Mouse (Mus musculus) bone marrow macrophage, adult 2 months (primary cell): Measurements from ENCODE around the gene Ppp1r7. TPM values are rescaled to one million over a fixed set of nuclear protein-coding genes. Genes with fewer than 3 reads are reported as not detected.

ENCODE experiments used
- H3K27ac ChIP-seq: 2 replicates; pipeline ENCODE4 v1.5.1; 2012; ENCODE audit warnings: low read depth, low read length; ENCODE audit not compliant: insufficient read depth
- H3K4me1 ChIP-seq: 2 replicates; pipeline ENCODE4 v1.6.1; 2012; ENCODE audit warnings: low read length; ENCODE audit not compliant: control insufficient read depth, insufficient read depth
- H3K4me3 ChIP-seq: 2 replicates; pipeline ENCODE4 v1.5.1; 2012; ENCODE audit warnings: mild to moderate bottlenecking, low read length, moderate library complexity; ENCODE audit not compliant: insufficient read depth
- CTCF ChIP-seq: IDR thresholded peaks from 2 replicates; pipeline ENCODE4 v1.5.1; 2012; ENCODE audit warnings: low read depth, mild to moderate bottlenecking, low read length, moderate library complexity
- POLR2A ChIP-seq: IDR thresholded peaks from 2 replicates; pipeline ENCODE4 v1.6.1; 2012; ENCODE audit warnings: mild to moderate bottlenecking, low read depth, low read length, borderline replicate concordance
- polyA plus RNA-seq: library from polyadenylated mRNA; stranded (reverse); fragments of >200 nt; gene quantifications from 2 replicates; pipeline ENCODE4 v1.2.4, GENCODE M21; 2012; ENCODE audit not compliant: missing spikeins, insufficient read depth, insufficient read length

The Ppp1r7 gene
- polyA plus RNA-seq, 1 experiment: 29.2 TPM

DNA sequence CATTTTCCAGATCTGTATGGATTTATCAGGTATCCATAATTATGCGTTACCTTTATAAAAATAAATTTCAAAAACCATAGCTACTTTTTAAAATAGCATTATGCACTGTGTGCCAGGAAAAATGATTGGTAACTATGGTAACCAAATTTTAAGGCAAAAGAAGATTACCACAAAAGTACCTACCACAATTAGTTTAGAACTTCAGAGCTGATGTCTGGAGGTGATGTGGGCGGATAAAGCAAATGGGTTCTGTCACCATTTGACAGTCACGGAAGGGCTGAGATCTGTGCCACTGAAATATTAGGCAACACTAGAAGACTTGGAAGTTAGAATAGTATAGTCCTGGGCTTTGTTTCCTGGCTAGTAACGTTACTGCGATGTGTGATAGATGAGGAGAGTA, 4.5 kb downstream of the Ppp1r7 start:
- TF ChIP-seq CTCF: no peak
- TF ChIP-seq POLR2A: no peak
- Histone ChIP-seq H3K27ac (no peak overlapping the region), H3K4me3 (no peak overlapping the region), H3K4me1 (peaks cover 8% of the 10 kb centered on the region)

DNA sequence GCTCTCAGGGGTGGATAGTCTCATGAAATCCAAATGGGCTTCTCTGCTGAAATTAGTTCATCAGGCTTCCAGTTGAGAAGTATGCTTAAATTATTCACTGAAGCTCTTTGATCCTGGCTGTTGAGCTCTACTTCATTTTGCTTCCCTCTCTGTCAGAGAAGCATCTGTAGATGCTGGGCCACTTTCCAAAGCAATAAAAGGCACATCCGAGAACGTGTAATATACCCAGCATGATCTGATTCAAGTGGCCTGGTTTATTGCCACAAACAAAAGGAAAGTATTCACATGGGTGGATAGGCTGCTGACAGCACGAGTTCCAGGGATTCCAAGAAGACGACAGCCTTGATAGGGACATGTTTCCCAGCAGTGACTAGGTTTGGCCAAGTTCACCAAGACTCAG, 7.0 kb downstream of the Ppp1r7 start:
- Histone ChIP-seq H3K4me3 (no peak overlapping the region), H3K4me1 (peaks cover 4% of the 10 kb centered on the region), H3K27ac (no peak overlapping the region)
- TF ChIP-seq CTCF: no peak

DNA sequence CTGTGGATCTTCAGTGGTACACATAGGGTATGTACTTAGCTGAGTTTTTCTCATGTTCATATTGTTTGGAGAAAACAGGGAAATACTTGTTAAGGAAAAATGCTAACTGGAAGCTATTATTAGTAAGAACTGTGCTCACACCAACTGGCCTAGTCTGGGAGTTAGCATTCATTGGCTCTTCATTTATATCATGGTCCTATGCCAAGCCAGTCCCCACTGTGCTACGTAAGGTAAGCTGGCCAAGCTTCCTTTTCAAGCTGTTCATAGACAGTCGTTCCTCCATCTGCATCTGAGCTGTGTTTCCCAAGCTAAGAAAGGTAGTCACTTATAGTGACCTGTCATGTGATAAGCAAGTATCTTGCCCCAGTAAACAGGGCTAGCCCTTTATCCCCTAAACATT, 10.1 kb downstream of the Ppp1r7 start:
- Histone ChIP-seq H3K4me1 (no peaks in the 10 kb centered on the region), H3K27ac (no peak overlapping the region), H3K4me3 (no peak overlapping the region)
- no peak for TF ChIP-seq CTCF
- no peak for TF ChIP-seq POLR2A

DNA sequence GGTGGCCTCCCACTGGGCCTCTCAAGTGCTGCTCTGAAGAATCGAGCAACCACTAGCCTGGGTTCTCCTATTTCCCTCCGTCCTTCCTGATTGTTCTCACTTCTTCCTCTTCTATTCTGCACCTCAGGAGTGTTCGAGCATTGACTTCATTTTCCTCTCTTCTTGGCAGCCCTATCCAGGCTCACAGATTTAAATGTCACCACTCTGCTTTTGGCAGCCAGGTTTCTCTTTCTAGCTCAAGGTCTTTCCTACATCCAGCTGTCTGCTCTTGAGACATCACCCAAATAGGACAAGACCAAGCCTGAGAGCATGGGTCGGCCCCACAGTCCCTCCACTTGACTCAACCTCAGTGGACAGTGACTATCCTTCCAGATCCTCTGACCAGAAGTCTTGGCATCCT, 20.0 kb downstream of the Ppp1r7 start:
- Histone ChIP-seq H3K4me1 (peaks cover 3% of the 10 kb centered on the region), H3K27ac (no peak overlapping the region), H3K4me3 (no peak overlapping the region)
- TF ChIP-seq CTCF (no peak), POLR2A (no peak)

DNA sequence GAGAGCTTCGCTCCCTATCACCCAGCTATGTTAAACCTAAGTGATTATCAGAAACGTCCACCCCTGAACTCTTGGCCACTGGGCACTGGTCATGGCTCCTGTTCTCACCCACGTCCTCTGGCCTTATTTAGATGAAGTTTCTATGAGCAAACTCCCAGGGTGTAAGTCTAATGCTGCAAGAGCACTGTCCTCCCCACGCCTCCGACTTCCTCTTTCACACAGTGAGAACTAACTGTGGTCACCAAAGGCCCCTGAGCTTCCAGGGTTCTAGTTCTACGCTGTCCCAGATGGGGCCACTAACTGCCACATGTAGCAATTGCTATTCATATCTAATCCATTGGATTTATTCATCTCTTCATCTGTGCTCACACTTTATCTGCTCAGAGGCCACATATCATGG, 23.0 kb downstream of the Ppp1r7 start:
- no peak overlapping the region for H3K27ac ChIP-seq
- no peak for TF ChIP-seq POLR2A
- peaks cover 3% of the 10 kb centered on the region for H3K4me1 ChIP-seq
- H3K4me3 ChIP-seq: no peak overlapping the region

DNA sequence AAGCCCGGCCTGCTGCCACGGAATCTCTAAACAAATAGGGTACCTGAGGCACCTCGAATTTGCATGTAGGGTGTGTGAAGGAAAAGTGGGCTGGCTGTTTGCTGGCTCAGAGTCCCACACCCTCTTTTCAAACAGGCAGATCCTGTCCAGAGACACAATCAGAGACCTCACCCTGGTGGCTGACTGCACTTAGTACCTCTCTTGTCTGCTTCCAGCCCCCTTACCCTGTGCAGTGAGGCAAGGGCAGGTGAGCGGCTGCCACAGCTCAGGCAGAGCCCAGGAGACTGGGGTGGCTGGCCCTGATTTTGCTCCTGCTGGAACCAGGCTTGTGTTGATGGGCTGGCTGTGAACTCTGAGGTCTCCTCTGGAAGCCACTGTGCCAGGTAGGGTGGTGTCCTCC, 31.0 kb downstream of the Ppp1r7 start, which contains the start of gene Ano7:
Gene Ano7 (plus strand): TSS at position 266 of the 400 bp plus-strand sequence.
- no peak within 1 kb of the TSS for H3K27ac ChIP-seq
- no peak for TF ChIP-seq CTCF
- no peak for TF ChIP-seq POLR2A

DNA sequence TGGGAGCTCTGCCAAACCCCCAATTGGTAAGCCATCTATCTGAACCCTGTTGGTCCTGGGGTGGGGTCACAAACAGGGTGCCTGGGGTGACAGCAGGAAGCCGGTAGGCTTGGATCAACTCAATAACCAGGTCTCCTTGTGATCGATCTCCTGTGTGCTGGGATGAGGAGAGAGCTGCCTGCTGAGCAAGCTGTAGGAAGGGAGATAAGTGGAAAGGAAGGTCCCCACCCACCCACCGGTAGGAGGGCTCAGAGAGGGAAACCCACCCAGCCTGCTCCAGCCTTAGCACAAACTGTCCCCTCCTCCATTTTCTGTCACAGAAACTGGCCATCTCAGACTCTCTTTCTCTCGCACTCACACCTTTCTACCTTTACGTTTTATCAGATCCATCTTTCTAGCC, 34.7 kb downstream of the Ppp1r7 start:
- Histone ChIP-seq H3K4me3 (no peak overlapping the region), H3K4me1 (0 out of 2 replicates have a peak, but pooled peaks cover 4% of the 10 kb centered on the region), H3K27ac (no peak overlapping the region)
- TF ChIP-seq POLR2A: no peak
- TF ChIP-seq CTCF: no peak

More for the DNA sequence above, 31.0 kb downstream of the Ppp1r7 start, which contains the start of gene Ano7:
- Histone ChIP-seq H3K4me1 (0 out of 2 replicates have a peak, but pooled peaks cover 4% of the 10 kb centered on the region), H3K4me3 (no peak within 1 kb of the TSS)

DNA sequence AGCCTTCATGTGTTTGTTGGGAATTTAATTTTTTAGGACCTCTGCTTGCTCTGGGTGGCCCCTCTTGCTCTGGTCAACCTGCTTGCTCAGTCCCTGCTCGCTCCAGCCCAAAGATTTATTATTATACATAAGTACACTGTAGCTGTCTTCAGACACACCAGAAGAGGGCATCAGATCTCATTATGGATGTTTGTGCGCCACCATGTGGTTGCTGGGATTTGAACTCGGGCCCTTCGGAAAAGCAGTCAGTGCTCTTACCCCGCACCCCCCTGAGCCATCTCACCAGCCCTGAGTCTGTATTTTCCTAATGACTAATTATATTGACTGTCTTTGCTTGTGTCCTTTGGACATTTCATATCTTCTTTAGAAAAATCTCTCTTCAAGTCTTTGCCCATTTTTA, 36.5 kb downstream of the Ppp1r7 start:
- no peak overlapping the region for H3K4me3 ChIP-seq
- no peak overlapping the region for H3K27ac ChIP-seq
- 0 out of 2 replicates have a peak, but pooled peaks cover 4% of the 10 kb centered on the region for H3K4me1 ChIP-seq
- no peak for TF ChIP-seq CTCF
- TF ChIP-seq POLR2A: no peak

DNA sequence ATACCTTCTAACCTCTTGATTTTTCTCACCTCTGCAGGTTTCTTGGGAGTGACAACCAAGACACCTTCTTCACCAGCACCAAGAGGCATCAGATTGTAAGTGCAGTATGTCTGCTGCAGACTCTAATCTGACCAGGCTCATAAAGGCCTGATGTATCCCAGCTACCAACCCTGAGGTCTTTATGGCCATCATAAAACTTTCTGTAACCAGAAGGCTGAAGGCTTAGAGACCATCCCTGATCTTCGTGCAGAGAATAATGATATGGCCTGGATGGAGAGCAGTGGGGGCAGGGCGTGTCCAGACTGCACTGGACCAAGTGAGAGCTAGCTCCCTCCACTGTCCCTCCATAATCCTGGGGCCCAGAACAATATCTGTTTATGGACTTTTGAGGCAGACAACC, 44.5 kb downstream of the Ppp1r7 start:
- H3K27ac ChIP-seq: no peak overlapping the region
- H3K4me3 ChIP-seq: no peak overlapping the region
- no peak for TF ChIP-seq CTCF
- no peak for TF ChIP-seq POLR2A
- H3K4me1 ChIP-seq: no peaks in the 10 kb centered on the region

DNA sequence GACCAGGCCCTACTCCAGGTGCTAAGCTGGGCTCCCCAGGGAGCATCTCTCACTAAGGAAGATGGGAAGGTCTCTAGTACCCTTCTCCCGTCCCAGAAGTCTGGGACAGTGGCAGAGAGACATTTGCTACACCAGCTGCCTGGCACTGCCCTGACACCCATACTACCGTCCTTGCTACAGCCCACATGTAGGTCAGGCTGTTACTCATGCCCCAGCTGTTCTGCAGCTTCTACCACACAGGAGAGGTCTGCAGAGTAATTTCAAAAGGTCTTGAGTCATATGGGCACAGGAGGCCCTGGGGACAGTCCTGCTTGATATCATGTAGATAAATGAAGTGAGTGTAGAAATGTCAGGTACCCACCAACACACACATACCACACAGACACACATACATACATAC, 46.3 kb downstream of the Ppp1r7 start:
- peaks cover 6% of the 10 kb centered on the region; the same call in 1 of the 2 replicates for H3K4me1 ChIP-seq
- H3K27ac ChIP-seq: no peak overlapping the region
- H3K4me3 ChIP-seq: no peak overlapping the region
- TF ChIP-seq POLR2A (no peak), CTCF (no peak)

DNA sequence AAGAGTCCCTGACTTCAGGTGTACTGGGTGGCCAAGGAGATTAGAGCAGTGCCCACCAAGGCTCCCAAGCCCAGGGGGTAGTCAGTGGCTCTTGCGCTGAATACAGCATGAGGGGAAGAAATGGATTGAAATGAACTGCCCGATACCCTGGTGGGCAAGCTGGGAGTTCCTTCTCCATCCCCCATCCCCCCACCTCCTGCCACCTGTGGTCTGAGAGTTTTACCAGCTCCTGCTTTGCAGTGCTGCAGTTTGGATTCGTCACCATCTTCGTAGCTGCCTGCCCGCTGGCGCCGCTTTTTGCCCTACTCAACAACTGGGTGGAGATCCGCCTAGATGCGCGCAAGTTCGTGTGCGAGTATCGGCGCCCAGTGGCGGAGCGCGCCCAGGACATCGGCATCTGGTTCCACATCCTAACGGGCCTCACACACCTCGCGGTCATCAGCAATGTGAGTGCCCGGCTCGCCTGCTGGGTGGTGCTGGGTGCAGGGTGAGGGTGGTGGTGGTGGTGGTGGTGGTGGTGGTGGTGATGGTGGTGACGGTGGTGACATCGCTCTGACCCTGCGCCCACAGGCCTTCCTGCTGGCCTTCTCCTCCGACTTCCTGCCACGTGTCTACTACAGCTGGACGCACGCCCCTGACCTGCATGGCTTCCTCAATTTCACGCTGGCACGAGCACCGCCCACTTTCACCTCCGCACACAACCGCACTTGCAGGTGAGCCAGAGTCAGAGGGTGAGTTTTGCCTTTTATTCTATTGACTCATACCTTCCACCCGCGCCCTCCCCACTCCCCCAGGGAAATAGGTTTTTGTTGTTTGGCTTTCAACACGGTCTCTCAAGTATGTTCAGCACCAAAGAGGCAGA, 58.8 kb downstream of the Ppp1r7 start:
- no peak for TF ChIP-seq POLR2A
- TF ChIP-seq CTCF: no peak
- H3K27ac ChIP-seq: no peak overlapping the region
- H3K4me3 ChIP-seq: peak overlapping the region; percentile 32
- no peaks in the 10 kb centered on the region; the same call in 1 of the 2 replicates for H3K4me1 ChIP-seq
